Mouse (Mus musculus): ENCODE data around the gene Ano6. TPM values are rescaled to one million over a fixed set of nuclear protein-coding genes. Genes with fewer than 3 reads are reported as not detected.

The Ano6 gene
- total and polyA plus RNA-seq, 3 experiments = 14.9 to 27.0 (median 18.4) TPM

GRCm38 (mm10) chr15:95917330-95917729 lies 126.7 kb downstream of the Ano6 start:
- Histone ChIP-seq H3K36me3 (replicated peaks in 1 of 2; ENCODE audit: control insufficient read depth in 1 of 2, insufficient read depth in 1 of 2, low read length in 1 of 2) (peaks cover 38 to 80% of the 10 kb centered on the region in 2 experiments), H3K9ac (ENCODE audit: insufficient read depth, low read depth) (no peak overlapping the region), H3K4me2 (ENCODE audit: insufficient read depth, low read depth, poor library complexity, severe bottlenecking) (no peak overlapping the region), H3K4me1 (ENCODE audit: control insufficient read depth in 1 of 2, insufficient read depth in 2 of 2) (peaks cover 11 to 32% of the 10 kb centered on the region in 2 experiments), H3K4me3 (replicated peaks in 1 of 3; ENCODE audit: low read depth in 2 of 3, low read length in 2 of 3, poor library complexity in 1 of 3) (no peak overlapping the region), H3K79me2 (replicated peaks; ENCODE audit: control insufficient read depth, extremely low read depth, insufficient read depth, poor library complexity, severe bottlenecking) (no peaks in the 10 kb centered on the region), H3K27me3 (replicated peaks) (no peaks in the 10 kb centered on the region), H3K9me3 (replicated peaks; ENCODE audit: low read length) (no peaks in the 10 kb centered on the region), H3K27ac (ENCODE audit: insufficient read depth, low read depth) (no peak overlapping the region)
- no peak for DNase-seq (ENCODE audit: extremely low read depth)
- dilution Hi-C loops (cut with MboI; ENCODE audit: extremely low pct_ligation_motif_present, extremely low pct_unique_long_range_greater_than_20kb, low sequenced_read_pairs) = no loop called here
- TF ChIP-seq NRF1 (IDR thresholded peaks at IDR 0.05; ENCODE audit: low read depth, low read length) = no peak
- TF ChIP-seq POLR2AphosphoS2 (IDR thresholded peaks at IDR 0.05; ENCODE audit: low read depth, low read length) = no peak
- no peak for TF ChIP-seq MYC (IDR thresholded peaks at IDR 0.05; ENCODE audit: low read depth, low read length)
- TF ChIP-seq USF2 (conservative IDR thresholded peaks at IDR 0.05; ENCODE audit: low read depth, low read length) = no peak
- no peak for TF ChIP-seq SIN3A (IDR thresholded peaks at IDR 0.05; ENCODE audit: low read length)
- no peak for TF ChIP-seq CHD1 (IDR thresholded peaks at IDR 0.05; ENCODE audit: low read depth, low read length)
- no peak for TF ChIP-seq MAZ (IDR thresholded peaks at IDR 0.05; ENCODE audit: low read depth, low read length)
- TF ChIP-seq MAFK (IDR thresholded peaks at IDR 0.05; ENCODE audit: insufficient replicate concordance, low read length) = no peak
- TF ChIP-seq SMC3 (IDR thresholded peaks at IDR 0.05; ENCODE audit: low read depth, low read length) = no peak
- no peak for TF ChIP-seq ELF1 (IDR thresholded peaks at IDR 0.05; ENCODE audit: low read depth, low read length)
- TF ChIP-seq PAX5 (IDR thresholded peaks at IDR 0.05; ENCODE audit: low read length) = no peak
- no peak for TF ChIP-seq ZNF384 (IDR thresholded peaks at IDR 0.05; ENCODE audit: low read depth, low read length)
- no peak for TF ChIP-seq MEF2A (IDR thresholded peaks at IDR 0.05; ENCODE audit: borderline replicate concordance, low read depth, low read length)
- TF ChIP-seq KAT2A (IDR thresholded peaks at IDR 0.05; ENCODE audit: insufficient replicate concordance, low read length) = no peak
- TF ChIP-seq BHLHE40 (IDR thresholded peaks at IDR 0.05; ENCODE audit: low read depth, low read length) = no peak
- TF ChIP-seq MXI1 (IDR thresholded peaks at IDR 0.05; ENCODE audit: low read depth, low read length) = no peak
- in situ Hi-C loops (cut with MboI; ENCODE audit: low pct_ligation_motif_present, low pct_unique_long_range_greater_than_20kb, low sequenced_read_pairs) = no loop called here

GRCm38 (mm10) chr15:95920047-95920446 lies 129.4 kb downstream of the Ano6 start:
- Histone ChIP-seq H3K4me1 (ENCODE audit: control insufficient read depth in 1 of 2, insufficient read depth in 2 of 2) (peaks cover 4 to 13% of the 10 kb centered on the region in 2 experiments), H3K27ac (ENCODE audit: insufficient read depth, low read depth) (no peak overlapping the region), H3K9ac (ENCODE audit: insufficient read depth, low read depth) (no peak overlapping the region), H3K4me3 (replicated peaks in 1 of 3; ENCODE audit: low read depth in 2 of 3, low read length in 2 of 3, poor library complexity in 1 of 3) (no peak overlapping the region), H3K9me3 (replicated peaks; ENCODE audit: low read length) (no peaks in the 10 kb centered on the region), H3K36me3 (replicated peaks in 1 of 2; ENCODE audit: control insufficient read depth in 1 of 2, insufficient read depth in 1 of 2, low read length in 1 of 2) (peaks cover 32 to 83% of the 10 kb centered on the region in 2 experiments), H3K27me3 (replicated peaks) (no peaks in the 10 kb centered on the region), H3K4me2 (ENCODE audit: insufficient read depth, low read depth, poor library complexity, severe bottlenecking) (no peak overlapping the region), H3K79me2 (replicated peaks; ENCODE audit: control insufficient read depth, extremely low read depth, insufficient read depth, poor library complexity, severe bottlenecking) (no peaks in the 10 kb centered on the region; the same call in 1 of the 2 replicates)
- dilution Hi-C loops (cut with MboI; ENCODE audit: extremely low pct_ligation_motif_present, extremely low pct_unique_long_range_greater_than_20kb, low sequenced_read_pairs) = no loop called here
- DNase-seq (ENCODE audit: extremely low read depth) = no peak
- TF ChIP-seq NRF1 (IDR thresholded peaks at IDR 0.05; ENCODE audit: low read depth, low read length) (no peak), SIN3A (IDR thresholded peaks at IDR 0.05; ENCODE audit: low read length) (no peak), ZC3H11A (IDR thresholded peaks at IDR 0.05; ENCODE audit: low read depth, low read length) (no peak), USF1 (IDR thresholded peaks at IDR 0.05; ENCODE audit: low read depth, low read length) (no peak), SMC3 (IDR thresholded peaks at IDR 0.05; ENCODE audit: low read depth, low read length) (no peak), TBP (conservative IDR thresholded peaks at IDR 0.05; ENCODE audit: low read depth, low read length) (no peak)
- in situ Hi-C loops (cut with MboI; ENCODE audit: low pct_ligation_motif_present, low pct_unique_long_range_greater_than_20kb, low sequenced_read_pairs) = no loop called here

All from CH12.LX (cell line).